Mouse (Mus musculus) adrenal gland, adult 18-20 months (tissue): Measurements from ENCODE around the gene Btbd1. TPM values are rescaled to one million over a fixed set of nuclear protein-coding genes. Genes with fewer than 3 reads are reported as not detected.

Experiments
- DNase-seq, 2 experiments: peaks; one replicate each; pipeline ENCODE4 v3.0.0; 2021 to 2022; ENCODE audit warnings: low spot score in 2 of 2
- total RNA-seq, 2 experiments: library from RNA; stranded (reverse); gene quantifications; 1 replicate in 1 of 2; 2 replicates in 1 of 2; pipeline ENCODE4 v1.2.3; 2021

Btbd1 gene
- total RNA-seq, 2 experiments from 2014 or later: 118 to 124 TPM

DNA sequence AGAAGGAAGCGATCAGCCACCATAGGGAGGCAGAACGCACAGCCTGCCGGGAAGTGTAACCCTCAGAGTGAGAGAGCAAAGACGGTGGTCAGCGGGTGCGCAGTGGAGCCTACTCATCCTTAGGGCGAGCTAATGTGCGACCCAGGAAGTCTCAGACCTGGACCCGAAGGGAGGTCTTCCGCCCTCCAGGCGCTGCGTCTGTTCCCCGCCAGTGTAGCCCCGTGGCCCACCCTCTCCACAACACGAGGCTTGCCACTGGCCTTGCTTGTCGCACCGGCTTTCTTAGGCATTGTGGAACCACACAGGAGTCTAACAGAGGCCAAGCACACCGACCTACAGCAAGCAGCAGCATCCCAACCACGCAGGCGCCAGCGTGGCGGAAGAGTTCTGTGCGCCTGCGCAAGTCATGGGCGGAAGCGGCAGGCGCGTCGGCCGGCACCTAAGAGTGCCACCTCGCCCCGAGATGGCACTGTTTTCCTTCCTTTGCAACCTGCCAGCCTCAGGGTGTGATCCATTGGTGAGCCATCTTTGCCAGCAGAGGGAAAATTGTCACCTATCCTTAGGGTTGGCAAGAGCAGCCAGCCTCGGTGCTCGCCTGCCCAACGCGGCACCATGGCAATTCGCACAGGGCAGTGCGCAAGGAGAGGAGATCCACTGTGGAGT is 40.0 kb downstream of the Btbd1 start, which contains the start of gene 3110040N11Rik:
TSS of gene 3110040N11Rik (minus strand) at position 384 of the 663 bp plus-strand sequence.
- peak; percentile 79 to 84 for DNase-seq

DNA sequence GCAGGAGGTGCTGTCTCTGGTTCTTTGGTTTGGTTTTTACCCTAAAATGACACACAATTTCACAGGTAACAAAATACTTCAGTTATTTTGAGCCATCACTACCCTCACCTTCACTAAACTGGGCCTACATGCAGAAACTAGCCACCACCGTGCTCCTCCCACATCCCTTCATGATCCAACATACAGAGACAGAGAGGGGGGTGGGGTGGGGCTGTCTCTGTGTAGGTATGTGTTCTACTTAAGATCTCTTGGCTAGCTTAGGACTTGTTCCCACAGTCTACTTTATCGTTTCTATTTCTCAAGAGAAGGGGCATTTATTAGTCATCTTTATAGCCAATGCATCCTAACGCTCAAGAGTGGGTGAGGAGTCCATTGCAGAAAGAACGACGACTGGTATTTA is 40.7 kb downstream of the Btbd1 start:
- no peak for DNase-seq

DNA sequence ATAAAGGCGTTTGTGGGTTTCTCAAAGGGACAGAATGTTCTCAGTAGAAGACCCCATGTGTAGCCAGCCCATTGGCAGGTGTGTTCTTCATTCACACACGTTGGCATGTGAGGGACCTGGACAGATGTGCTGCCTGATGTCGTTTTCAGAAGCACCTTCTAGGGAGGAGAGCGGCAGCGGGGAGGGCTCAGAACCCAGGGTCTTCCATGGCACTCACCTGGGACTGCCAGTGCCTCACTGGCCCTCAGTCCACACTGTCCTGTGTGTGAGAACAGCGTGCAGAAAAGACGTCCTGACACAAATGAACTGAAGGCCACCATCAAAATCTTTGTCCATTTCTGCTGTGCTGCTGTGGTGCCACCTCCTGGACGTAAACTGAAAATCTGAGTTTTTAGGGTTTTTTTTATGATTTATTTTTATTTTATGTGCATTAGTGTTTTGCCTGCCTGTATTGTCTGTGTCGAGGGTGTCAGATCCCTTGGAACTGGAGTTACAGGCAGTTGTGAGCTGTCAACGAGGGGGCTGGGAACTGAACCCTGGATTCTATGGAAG is 51.5 kb downstream of the Btbd1 start:
- DNase-seq: no peak

- no peak for DNase-seq
Observed at GRCm38 (mm10) chr7:81775325-81775724, 53.9 kb downstream of the Btbd1 start.

- no peak for DNase-seq
Observed at GRCm38 (mm10) chr7:81772786-81773539, 56.3 kb downstream of the Btbd1 start.

- peak in 1 of 2 experiments; percentile 38 for DNase-seq
Observed at GRCm38 (mm10) chr7:81763110-81763845, 66.0 kb downstream of the Btbd1 start.

DNA sequence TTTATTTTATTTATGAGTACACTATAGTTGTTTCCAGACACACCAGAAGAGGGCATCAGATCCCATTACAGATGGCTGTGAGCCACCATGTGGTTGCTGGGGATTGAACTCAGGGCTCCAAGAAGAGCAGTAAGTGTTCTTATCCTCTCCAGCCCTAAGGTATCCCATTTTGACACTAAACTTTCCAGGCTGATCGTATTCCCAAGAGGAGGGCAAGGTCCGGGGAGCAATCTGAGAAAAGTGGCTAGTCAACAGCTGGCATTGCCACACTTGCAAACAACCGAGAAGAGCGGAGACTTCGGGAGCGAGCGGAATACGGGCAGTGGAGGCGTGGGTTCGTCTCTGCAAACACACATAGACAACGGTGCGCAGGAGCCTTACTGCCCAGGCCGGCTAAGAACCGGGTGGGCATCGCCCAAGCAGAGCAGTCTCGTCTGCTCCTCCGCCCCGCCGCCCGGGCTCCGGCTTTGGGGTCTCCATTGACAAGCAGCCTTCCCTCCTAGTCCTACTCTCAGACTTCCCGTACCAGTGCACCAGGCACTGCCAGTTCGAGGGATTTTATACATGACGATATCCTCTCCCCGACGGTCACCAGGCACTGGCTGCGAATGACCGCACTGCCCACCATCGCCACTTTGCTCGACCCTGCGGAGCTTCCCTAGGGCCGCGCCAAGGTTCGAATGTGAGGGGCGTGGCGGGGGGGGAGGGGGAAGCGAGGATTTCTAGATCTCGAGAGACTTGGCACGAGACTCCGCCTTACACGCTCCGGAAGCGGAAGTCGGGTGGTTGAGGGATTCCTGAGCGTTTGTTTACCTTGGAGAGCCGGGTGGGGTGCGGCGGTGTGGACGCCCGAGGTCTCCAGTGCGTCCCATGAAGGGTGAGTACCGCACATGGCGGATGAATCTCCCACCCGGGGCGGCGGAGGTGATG is 66.8 kb downstream of the Btbd1 start, which contains the start of gene Ramac:
TSS of gene Ramac (plus strand) at position 746 of the 930 bp plus-strand sequence.
- DNase-seq: peak; percentile 79 to 81

DNA sequence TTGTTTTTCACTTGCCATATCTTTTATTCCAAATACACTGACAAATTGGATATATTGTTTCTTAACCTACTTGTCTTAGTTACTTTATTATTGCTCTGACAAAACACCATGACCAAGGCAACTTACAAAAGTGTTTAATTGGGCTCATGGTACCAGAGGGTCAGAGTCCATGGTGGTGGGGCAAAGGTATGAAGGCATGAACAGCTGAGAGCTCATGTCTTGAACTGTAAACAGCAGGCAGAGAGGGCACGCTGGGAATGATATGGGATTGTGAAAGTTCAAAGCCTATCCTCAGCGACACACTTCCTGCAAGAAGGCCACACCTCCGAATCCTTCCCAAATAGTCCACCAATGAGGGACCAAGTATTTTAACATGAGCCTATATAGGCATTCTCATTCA is 81.3 kb downstream of the Btbd1 start:
- DNase-seq: no peak

DNA sequence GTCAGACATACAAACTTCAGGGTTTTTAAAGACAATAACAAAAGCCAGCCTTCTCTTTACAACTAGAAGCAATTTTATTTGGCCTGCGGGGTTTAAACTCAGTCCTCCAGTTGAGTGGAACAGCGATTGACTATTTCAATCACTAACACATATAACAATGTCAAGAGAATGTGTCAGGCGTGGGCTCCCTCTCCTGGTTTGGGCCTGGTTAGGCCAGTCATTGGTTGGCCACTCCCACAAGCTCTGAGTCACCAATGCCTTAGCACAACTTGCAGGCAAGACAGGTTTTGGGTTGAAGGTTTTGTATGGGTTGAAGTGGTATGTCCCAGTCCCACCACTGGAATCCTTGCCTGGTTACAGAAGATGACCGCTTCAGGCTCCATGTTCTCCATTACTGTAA is 85.1 kb downstream of the Btbd1 start:
- peak; percentile 19 to 25 for DNase-seq

Other genes starting within 250 kb of the Btbd1 start
- 1 to 10 TPM; 1.7 to 4.9 TPM for gene Homer2, start 121.9 kb downstream of the Btbd1 start, total RNA-seq
- gene Ramac, start 66.5 kb downstream of the Btbd1 start, total RNA-seq: 10 to 100 TPM; 34.7 to 44.7 TPM
- 10 to 100 TPM; 30.4 to 43.2 TPM for gene 3110040N11Rik, start 40.0 kb downstream of the Btbd1 start, total RNA-seq
- not detected for gene Gm10160, start 26.4 kb upstream of the Btbd1 start, total RNA-seq
- 10 to 100 TPM; 17.2 to 23.0 TPM for gene Tm6sf1, start 29.6 kb upstream of the Btbd1 start, total RNA-seq
- 1 to 10 TPM; 6.9 to 9.4 TPM for gene Hdgfl3, start 105.0 kb upstream of the Btbd1 start, total RNA-seq
- 1 to 10 TPM in 1 of 2 experiments, under 1 TPM in 1; 0.60 to 1.5 TPM for gene Bnc1, start 162.9 kb upstream of the Btbd1 start, total RNA-seq